Mouse (Mus musculus) adrenal gland, adult 2 months (tissue): ENCODE data around the gene St3gal3. TPM values are rescaled to one million over a fixed set of nuclear protein-coding genes. Genes with fewer than 3 reads are reported as not detected.

Source experiments
- DNase-seq: peaks from one replicate; pipeline ENCODE4 v3.0.0; 2021
- polyA plus RNA-seq: library from polyadenylated mRNA; depleted of rRNA; stranded (reverse); fragments of >200 nt; gene quantifications from 2 replicates; pipeline ENCODE4 v1.2.3, GENCODE M21; 2012
- total RNA-seq, 2 experiments: library from RNA; stranded (reverse); gene quantifications; 2 replicates each; pipeline ENCODE4 v1.2.3; 2021

St3gal3 gene
- total and polyA plus RNA-seq, 3 experiments, result 36.7 to 56.7 (median 45.8) TPM

- no peak for DNase-seq
These were observed 80.8 kb downstream of the St3gal3 start for GRCm38 (mm10) chr4:118053904-118054303.

- no peak for DNase-seq
These were observed 85.0 kb downstream of the St3gal3 start for GRCm38 (mm10) chr4:118049606-118050302.

- DNase-seq, result no peak
These were observed 90.2 kb downstream of the St3gal3 start for GRCm38 (mm10) chr4:118044510-118044909.

- DNase-seq, result peak; percentile 38
These were observed 91.2 kb downstream of the St3gal3 start for GRCm38 (mm10) chr4:118043331-118044002.

GRCm38 (mm10) chr4:118042671-118043320, 91.9 kb downstream of the St3gal3 start:
- DNase-seq, result no peak

- no peak for DNase-seq
These were observed 93.6 kb downstream of the St3gal3 start for GRCm38 (mm10) chr4:118041145-118041544.

GRCm38 (mm10) chr4:118040650-118041049, 94.1 kb downstream of the St3gal3 start:
- no peak for DNase-seq

GRCm38 (mm10) chr4:118039964-118040363, 94.8 kb downstream of the St3gal3 start:
- no peak for DNase-seq

GRCm38 (mm10) chr4:118038023-118038422, 96.7 kb downstream of the St3gal3 start:
- DNase-seq, result no peak

- DNase-seq, result no peak
These were observed 97.3 kb downstream of the St3gal3 start for GRCm38 (mm10) chr4:118037406-118037805.

GRCm38 (mm10) chr4:118036531-118036930, 98.2 kb downstream of the St3gal3 start:
- DNase-seq, result no peak

- no peak for DNase-seq
These were observed 99.6 kb downstream of the St3gal3 start for GRCm38 (mm10) chr4:118035090-118035489.

GRCm38 (mm10) chr4:118033026-118033425, 101.7 kb downstream of the St3gal3 start:
- DNase-seq, result no peak

- no peak for DNase-seq
These were observed 102.9 kb downstream of the St3gal3 start for GRCm38 (mm10) chr4:118031776-118032170.

- DNase-seq, result peak; percentile 23
These were observed 103.5 kb downstream of the St3gal3 start for GRCm38 (mm10) chr4:118031132-118031775.

- no peak for DNase-seq
These were observed 104.4 kb downstream of the St3gal3 start for GRCm38 (mm10) chr4:118030330-118030729.

GRCm38 (mm10) chr4:118029892-118030291, 104.8 kb downstream of the St3gal3 start:
- DNase-seq, result no peak

GRCm38 (mm10) chr4:118028994-118029393, 105.7 kb downstream of the St3gal3 start:
- no peak for DNase-seq

- DNase-seq, result no peak
These were observed 108.8 kb downstream of the St3gal3 start for GRCm38 (mm10) chr4:118025931-118026330.

- DNase-seq, result no peak
These were observed 109.3 kb downstream of the St3gal3 start for GRCm38 (mm10) chr4:118025381-118025780.

- no peak for DNase-seq
These were observed 111.9 kb downstream of the St3gal3 start for GRCm38 (mm10) chr4:118022811-118023210.

GRCm38 (mm10) chr4:118022406-118022805, 112.3 kb downstream of the St3gal3 start:
- no peak for DNase-seq

- no peak for DNase-seq
These were observed 115.1 kb downstream of the St3gal3 start for GRCm38 (mm10) chr4:118019640-118020039.
